Mouse (Mus musculus) MEL (cell line): Measurements from ENCODE around the gene Slc7a6os. TPM values are rescaled to one million over a fixed set of nuclear protein-coding genes. Genes with fewer than 3 reads are reported as not detected.

Experiments
- DNase-seq: peaks from one replicate; pipeline ENCODE4 v3.0.0; 2011; ENCODE audit warnings: low read depth, low spot score
- H3K27ac ChIP-seq: 2 replicates; pipeline ENCODE4 v1.5.1; 2012; ENCODE audit warnings: low read depth, mild to moderate bottlenecking, control low read depth, low read length, moderate library complexity; ENCODE audit not compliant: control insufficient read depth
- H3K27me3 ChIP-seq, 2 experiments: fragments of 150-350 bp in 1 of 2; sonication (generic) in 1 of 2; 2 replicates each; pipeline ENCODE4 v1.6.1; 2012; ENCODE audit warnings: low read length in 2 of 2, mild to moderate bottlenecking in 2 of 2, improper control_type of control experiment in 1 of 2, moderate library complexity in 1 of 2; ENCODE audit not compliant: insufficient read depth in 2 of 2, control insufficient read depth in 1 of 2
- H3K36me3 ChIP-seq, 2 experiments: 2 replicates each; pipeline ENCODE4 v1.6.1; 2012 to 2014; ENCODE audit warnings: low read length in 2 of 2, improper control_type of control experiment in 1 of 2, inconsistent platforms in 1 of 2, mild to moderate bottlenecking in 1 of 2; ENCODE audit not compliant: insufficient read depth in 2 of 2, control insufficient read depth in 1 of 2
- H3K4me1 ChIP-seq, 2 experiments: fragments of 150-350 bp in 1 of 2; sonication (generic) in 1 of 2; 2 replicates each; pipeline ENCODE4 v1.6.1; 2012; ENCODE audit warnings: low read length in 2 of 2, improper control_type of control experiment in 1 of 2, mild to moderate bottlenecking in 1 of 2; ENCODE audit not compliant: insufficient read depth in 2 of 2, control insufficient read depth in 1 of 2
- H3K4me3 ChIP-seq, 2 experiments: fragments of 150-350 bp in 1 of 2; sonication (generic) in 1 of 2; 2 replicates each; pipeline ENCODE4 v1.5.1; 2012; ENCODE audit warnings: low read depth in 2 of 2, low read length in 2 of 2, mild to moderate bottlenecking in 2 of 2, moderate library complexity in 2 of 2, control low read depth in 1 of 2, improper control_type of control experiment in 1 of 2; ENCODE audit not compliant: control insufficient read depth in 1 of 2, insufficient read depth in 1 of 2
- H3K79me2 ChIP-seq: 2 replicates; pipeline ENCODE4 v1.6.1; 2012; ENCODE audit warnings: mild to moderate bottlenecking, low read length, moderate library complexity; ENCODE audit not compliant: control insufficient read depth, poor library complexity, insufficient read depth
- H3K9ac ChIP-seq: 2 replicates; pipeline ENCODE4 v1.6.1; 2012; ENCODE audit warnings: low read depth, mild to moderate bottlenecking, control low read depth, low read length, moderate library complexity; ENCODE audit not compliant: control insufficient read depth, poor library complexity, severe bottlenecking
- H3K9me3 ChIP-seq: fragments of 150-350 bp; sonication (generic); replicated peaks from 2 replicates; pipeline ENCODE4 v1.6.1; 2012; ENCODE audit warnings: mild to moderate bottlenecking, low read length, improper control_type of control experiment, moderate library complexity; ENCODE audit not compliant: insufficient read depth
- BHLHE40 ChIP-seq: IDR thresholded peaks from 2 replicates; pipeline ENCODE4 v1.6.1; 2012; ENCODE audit warnings: low read depth, mild to moderate bottlenecking, inconsistent platforms, low read length, improper control_type of control experiment, borderline replicate concordance
- CHD1 ChIP-seq: IDR thresholded peaks from 2 replicates; pipeline ENCODE4 v1.6.1; 2012; ENCODE audit warnings: low read depth, mild to moderate bottlenecking, inconsistent platforms, low read length, improper control_type of control experiment
- EP300 ChIP-seq, 2 experiments: IDR thresholded peaks; 2 replicates each; pipeline ENCODE4 v1.6.1; 2011; ENCODE audit warnings: improper control_type of control experiment in 2 of 2, low read length in 2 of 2, low read depth in 1 of 2, mild to moderate bottlenecking in 1 of 2
- ETS1 ChIP-seq: IDR thresholded peaks from 2 replicates; pipeline ENCODE4 v1.6.1; 2012; ENCODE audit warnings: low read depth, mild to moderate bottlenecking, inconsistent platforms, low read length, improper control_type of control experiment, moderate library complexity
- GATA1 ChIP-seq: IDR thresholded peaks from 2 replicates; pipeline ENCODE4 v1.6.1; 2011; ENCODE audit warnings: low read depth, low read length, improper control_type of control experiment
- HCFC1 ChIP-seq: IDR thresholded peaks from 2 replicates; pipeline ENCODE4 v1.6.1; 2012; ENCODE audit warnings: low read depth, mild to moderate bottlenecking, inconsistent platforms, low read length, improper control_type of control experiment, moderate library complexity
- JUND ChIP-seq: IDR thresholded peaks from 2 replicates; pipeline ENCODE4 v1.6.1; 2011; ENCODE audit warnings: low read depth, mild to moderate bottlenecking, improper control_type of control experiment, low read length
- KAT2A ChIP-seq: conservative IDR thresholded peaks from 2 replicates; pipeline ENCODE4 v1.6.1; 2012; ENCODE audit warnings: low read depth, low read length, improper control_type of control experiment, inconsistent platforms
- MAFK ChIP-seq: IDR thresholded peaks from 2 replicates; pipeline ENCODE4 v1.6.1; 2011; ENCODE audit warnings: low read depth, mild to moderate bottlenecking, low read length, improper control_type of control experiment, borderline replicate concordance
- MAZ ChIP-seq: IDR thresholded peaks from 2 replicates; pipeline ENCODE4 v1.6.1; 2012; ENCODE audit warnings: low read depth, mild to moderate bottlenecking, inconsistent platforms, low read length, improper control_type of control experiment
- MEF2A ChIP-seq: IDR thresholded peaks from 2 replicates; pipeline ENCODE4 v1.6.1; 2014; ENCODE audit warnings: low read depth, mild to moderate bottlenecking, inconsistent platforms, low read length, improper control_type of control experiment; ENCODE audit not compliant: poor library complexity, insufficient replicate concordance, severe bottlenecking; ENCODE audit errors: extremely low read depth
- MXI1 ChIP-seq: IDR thresholded peaks from 2 replicates; pipeline ENCODE4 v1.6.1; 2011; ENCODE audit warnings: mild to moderate bottlenecking, low read depth, low read length, improper control_type of control experiment
- MYB ChIP-seq: IDR thresholded peaks from 2 replicates; pipeline ENCODE4 v1.6.1; 2011; ENCODE audit warnings: mild to moderate bottlenecking, low read depth, low read length, improper control_type of control experiment
- MYC ChIP-seq: IDR thresholded peaks from 2 replicates; pipeline ENCODE4 v1.6.1; 2011; ENCODE audit warnings: low read depth, mild to moderate bottlenecking, low read length, improper control_type of control experiment, moderate library complexity
- POLR2A ChIP-seq, 2 experiments: IDR thresholded peaks; 2 replicates each; pipeline ENCODE4 v1.6.1; 2011 to 2012; ENCODE audit warnings: low read length in 2 of 2, mild to moderate bottlenecking in 2 of 2, control low read depth in 1 of 2, improper control_type of control experiment in 1 of 2, low read depth in 1 of 2, moderate library complexity in 1 of 2; ENCODE audit not compliant: control insufficient read depth in 1 of 2, insufficient read depth in 1 of 2, poor library complexity in 1 of 2
- RCOR1 ChIP-seq: IDR thresholded peaks from 2 replicates; pipeline ENCODE4 v1.6.1; 2012; ENCODE audit warnings: low read depth, mild to moderate bottlenecking, inconsistent platforms, low read length, improper control_type of control experiment
- SIN3A ChIP-seq: IDR thresholded peaks from 2 replicates; pipeline ENCODE4 v1.6.1; 2012; ENCODE audit warnings: low read length, improper control_type of control experiment, inconsistent platforms
- SMC3 ChIP-seq: IDR thresholded peaks from 2 replicates; pipeline ENCODE4 v1.6.1; 2011; ENCODE audit warnings: low read depth, low read length, improper control_type of control experiment
- TAL1 ChIP-seq: IDR thresholded peaks from 2 replicates; pipeline ENCODE4 v1.6.1; 2012; ENCODE audit warnings: mild to moderate bottlenecking, inconsistent platforms, low read length, moderate library complexity, mixed read lengths
- TCF12 ChIP-seq: IDR thresholded peaks from 2 replicates; pipeline ENCODE4 v1.6.1; 2014; ENCODE audit warnings: low read depth, mild to moderate bottlenecking, inconsistent platforms, low read length, improper control_type of control experiment, moderate library complexity
- USF1 ChIP-seq: IDR thresholded peaks from 2 replicates; pipeline ENCODE4 v1.6.1; 2014; ENCODE audit warnings: low read depth, mild to moderate bottlenecking, inconsistent platforms, low read length, improper control_type of control experiment, moderate library complexity
- ZC3H11A ChIP-seq: IDR thresholded peaks from 2 replicates; pipeline ENCODE4 v1.6.1; 2012; ENCODE audit warnings: low read depth, mild to moderate bottlenecking, inconsistent platforms, low read length, improper control_type of control experiment
- ZKSCAN1 ChIP-seq: IDR thresholded peaks from 2 replicates; pipeline ENCODE4 v1.6.1; 2012; ENCODE audit warnings: low read depth, mild to moderate bottlenecking, inconsistent platforms, low read length, improper control_type of control experiment, moderate library complexity
- ZMIZ1 ChIP-seq: IDR thresholded peaks from 2 replicates; pipeline ENCODE4 v1.6.1; 2012; ENCODE audit warnings: low read depth, mild to moderate bottlenecking, inconsistent platforms, low read length, improper control_type of control experiment, moderate library complexity
- polyA plus RNA-seq, 2 experiments: library from polyadenylated mRNA; stranded (reverse) in 1 of 2; unstranded in 1 of 2; fragments of >175 nt in 1 of 2; fragments of >200 nt in 1 of 2; gene quantifications; 2 replicates each; pipeline versions ENCODE4 v1.2.1 to v1.2.4; 2012; ENCODE audit warnings: low replicate concordance in 2 of 2, low read depth in 1 of 2; ENCODE audit not compliant: insufficient read length in 2 of 2, insufficient read depth in 1 of 2, missing spikeins in 1 of 2
- total RNA-seq: library from RNA; depleted of rRNA; stranded (reverse); fragments of 300-350 nt; gene quantifications from 2 replicates; pipeline ENCODE4 v1.2.3, GENCODE M21; 2012

Slc7a6os gene
- total and polyA plus RNA-seq, 3 experiments = 52.0 to 53.6 TPM; not detected in 1

GRCm38 (mm10) chr8:106193162-106193561 is 17.6 kb downstream of the Slc7a6os start:
- 0 out of 2 replicates have a peak overlapping the region, but pooled peaks have one; percentile 7 for H3K9ac ChIP-seq
- peaks cover 19 to 51% of the 10 kb centered on the region in 2 experiments for H3K36me3 ChIP-seq
- no peaks in the 10 kb centered on the region for H3K27me3 ChIP-seq
- H3K9me3 ChIP-seq = no peaks in the 10 kb centered on the region
- H3K79me2 ChIP-seq = no peaks in the 10 kb centered on the region
- TF ChIP-seq KAT2A (peak; percentile 42; the same call in 1 of the 2 replicates), ZMIZ1 (no peak), POLR2A (IDR thresholded peaks at IDR 0.05; ENCODE audit: control insufficient read depth in 1 of 2, insufficient read depth in 1 of 2, low read depth in 1 of 2, low read length in 2 of 2, poor library complexity in 1 of 2) (0 out of 4 replicates have a peak, but pooled peaks of 1 of the 2 experiments have one; percentile 6), MEF2A (peak; percentile 48; the same call in 1 of the 2 replicates), EP300 (IDR thresholded peaks at IDR 0.05; ENCODE audit: low read depth in 1 of 2, low read length in 2 of 2) (peak; percentile 93 to 97), SMC3 (no peak), CHD1 (no peak), MYB (peak; percentile 31; the same call in 1 of the 2 replicates), SIN3A (peak; percentile 86), GATA1 (peak; percentile 97), MAFK (peak; percentile 65; the same call in 1 of the 2 replicates), ZC3H11A (peak; percentile 27; the same call in 1 of the 2 replicates), ZKSCAN1 (peak; percentile 24; the same call in 1 of the 2 replicates), TCF12 (peak; percentile 99), RCOR1 (peak; percentile 92), MXI1 (peak; percentile 46; the same call in 1 of the 2 replicates), HCFC1 (peak; percentile 50; the same call in 1 of the 2 replicates), BHLHE40 (peak; percentile 59), USF1 (no peak), JUND (no peak), ETS1 (peak; percentile 83), TAL1 (peak; percentile 55), MAZ (peak; percentile 74), MYC (no peak)
- H3K4me1 ChIP-seq = peaks cover 35 to 37% of the 10 kb centered on the region in 2 experiments
- H3K4me3 ChIP-seq = no peak overlapping the region
- no peak for DNase-seq
- peak overlapping the region; percentile 69 for H3K27ac ChIP-seq
